Mouse (Mus musculus) ovary, postnatal 14 days (tissue): ENCODE measurements at regions not wholly inside any gene's neighbourhood (a gene's known extent, or its start where the extent isn't known, plus 50 kb on each side); places are given as distances from the start of the nearest gene placed in this dataset.

ENCODE experiments used
- DNase-seq: peaks from one replicate; pipeline ENCODE4 v3.0.0; 2022; ENCODE audit warnings: low spot score

- DNase-seq = no peak
These were observed 329.4 kb upstream of the Tet2 start for GRCm38 (mm10) chr3:133874383-133874782.

- peak; percentile 72 for DNase-seq
These were observed 331.6 kb upstream of the Tet2 start for GRCm38 (mm10) chr3:133876439-133877072.

GRCm38 (mm10) chr3:133877310-133877709 is 332.4 kb upstream of the Tet2 start:
- no peak for DNase-seq

GRCm38 (mm10) chr3:133880626-133881025 is 335.7 kb upstream of the Tet2 start:
- no peak for DNase-seq

- no peak for DNase-seq
These were observed 334.4 kb upstream of the Cxxc4 start for GRCm38 (mm10) chr3:133901931-133902330.

- DNase-seq = no peak
These were observed 314.1 kb upstream of the Cxxc4 start for GRCm38 (mm10) chr3:133922200-133922599.

- no peak for DNase-seq
These were observed 271.0 kb upstream of the Cxxc4 start for GRCm38 (mm10) chr3:133965322-133965721.

GRCm38 (mm10) chr3:133968176-133968575 is 268.1 kb upstream of the Cxxc4 start:
- DNase-seq = no peak

- DNase-seq = no peak
These were observed 263.5 kb upstream of the Cxxc4 start for GRCm38 (mm10) chr3:133972774-133973173.

GRCm38 (mm10) chr3:133987681-133988080 is 248.6 kb upstream of the Cxxc4 start:
- DNase-seq = no peak

- no peak for DNase-seq
These were observed 242.3 kb upstream of the Cxxc4 start for GRCm38 (mm10) chr3:133993971-133994370.

GRCm38 (mm10) chr3:133999965-134000364 is 236.3 kb upstream of the Cxxc4 start:
- DNase-seq = no peak

GRCm38 (mm10) chr3:134000595-134000994 is 235.7 kb upstream of the Cxxc4 start:
- no peak for DNase-seq

GRCm38 (mm10) chr3:134014805-134015204 is 221.5 kb upstream of the Cxxc4 start:
- DNase-seq = no peak

- DNase-seq = no peak
These were observed 220.9 kb upstream of the Cxxc4 start for GRCm38 (mm10) chr3:134015412-134015811.

- DNase-seq = no peak
These were observed 202.4 kb upstream of the Cxxc4 start for GRCm38 (mm10) chr3:134033862-134034261.

- no peak for DNase-seq
These were observed 199.9 kb upstream of the Cxxc4 start for GRCm38 (mm10) chr3:134036310-134036934.

- DNase-seq = no peak
These were observed 185.6 kb upstream of the Cxxc4 start for GRCm38 (mm10) chr3:134050649-134051048.

GRCm38 (mm10) chr3:134082461-134082860 is 153.8 kb upstream of the Cxxc4 start:
- DNase-seq = no peak

- DNase-seq = peak; percentile 31
These were observed 136.7 kb upstream of the Cxxc4 start for GRCm38 (mm10) chr3:134099471-134100125.

GRCm38 (mm10) chr3:134102151-134102738 is 134.0 kb upstream of the Cxxc4 start:
- no peak for DNase-seq

GRCm38 (mm10) chr3:134104625-134105024 is 131.7 kb upstream of the Cxxc4 start:
- DNase-seq = no peak

GRCm38 (mm10) chr3:134105112-134105511 is 131.2 kb upstream of the Cxxc4 start:
- DNase-seq = no peak
